Mouse (Mus musculus): Measurements from ENCODE around the gene Cd200r4. TPM values are rescaled to one million over a fixed set of nuclear protein-coding genes. Genes with fewer than 3 reads are reported as not detected.

Cd200r4 gene
- total and polyA plus RNA-seq, 2 experiments from 2014 or later, result not detected

GRCm38 (mm10) chr16:44876625-44877024 is 65.1 kb downstream of the Cd200r4 start:
- Histone ChIP-seq H3K9me3 (replicated peaks; ENCODE audit: control insufficient read depth, low read length) (no peaks in the 10 kb centered on the region), H3K4me3 (ENCODE audit: low read depth, low read length) (no peak overlapping the region), H3K4me1 (ENCODE audit: control insufficient read depth, insufficient read depth) (no peaks in the 10 kb centered on the region), H3K9ac (replicated peaks; ENCODE audit: low read depth, low read length) (no peak overlapping the region), H3K36me3 (replicated peaks; ENCODE audit: control insufficient read depth, insufficient read depth, low read length) (no peaks in the 10 kb centered on the region), H3K27ac (ENCODE audit: low read depth) (no peak overlapping the region), H3K27me3 (ENCODE audit: control insufficient read depth, insufficient read depth, low read length) (no peaks in the 10 kb centered on the region), H3K4me2 (ENCODE audit: low read depth, low read length) (no peak overlapping the region)
- 70% methylated on average over 5 of the region's 5 CpGs for WGBS
- DNase-seq (ENCODE audit: low spot score), result no peak
- ATAC-seq (ENCODE audit: insufficient read depth, low read depth), result no peak
- TF ChIP-seq CTCF (IDR thresholded peaks at IDR 0.05; ENCODE audit: low read depth) (no peak), EP300 (IDR thresholded peaks at IDR 0.05; ENCODE audit: low read depth) (no peak)

GRCm38 (mm10) chr16:44877595-44877994 is 66.1 kb downstream of the Cd200r4 start:
- Histone ChIP-seq H3K4me1 (ENCODE audit: control insufficient read depth, insufficient read depth) (no peaks in the 10 kb centered on the region), H3K9ac (replicated peaks; ENCODE audit: low read depth, low read length) (no peak overlapping the region), H3K9me3 (replicated peaks; ENCODE audit: control insufficient read depth, low read length) (no peaks in the 10 kb centered on the region), H3K4me3 (ENCODE audit: low read depth, low read length) (no peak overlapping the region), H3K27ac (ENCODE audit: low read depth) (no peak overlapping the region), H3K4me2 (ENCODE audit: low read depth, low read length) (no peak overlapping the region), H3K27me3 (ENCODE audit: control insufficient read depth, insufficient read depth, low read length) (no peaks in the 10 kb centered on the region), H3K36me3 (replicated peaks; ENCODE audit: control insufficient read depth, insufficient read depth, low read length) (no peaks in the 10 kb centered on the region)
- DNase-seq (ENCODE audit: low spot score) (no peak), ATAC-seq (ENCODE audit: insufficient read depth, low read depth) (no peak)
- 68% methylated on average over 6 of the region's 6 CpGs for WGBS
- TF ChIP-seq EP300 (IDR thresholded peaks at IDR 0.05; ENCODE audit: low read depth) (no peak), CTCF (IDR thresholded peaks at IDR 0.05; ENCODE audit: low read depth) (no peak)

Other genes with a start within 250 kb of the Cd200r4 start
- gene Nepro, start 87.4 kb upstream of the Cd200r4 start, total RNA-seq (2014; rRNA removed; ENCODE audit: low replicate concordance), result 3.1 and 11.6 TPM in 2 replicates
- gene Nepro, start 87.4 kb upstream of the Cd200r4 start, polyA plus RNA-seq (2015; fragmentation: Nextera tagmentation; extraction: Ambion mirVana), result 2.0 and 2.3 TPM in 2 replicates
- 9.0 and 17.1 TPM in 2 replicates for gene Gtpbp8, start 65.4 kb upstream of the Cd200r4 start, total RNA-seq (2014; rRNA removed; ENCODE audit: low replicate concordance)
- 21.9 and 24.6 TPM in 2 replicates for gene Gtpbp8, start 65.4 kb upstream of the Cd200r4 start, polyA plus RNA-seq (2015; fragmentation: Nextera tagmentation; extraction: Ambion mirVana)
- 1.6 and 3.9 TPM in 2 replicates for gene Cd200r1, start 46.0 kb upstream of the Cd200r4 start, total RNA-seq (2014; rRNA removed; ENCODE audit: low replicate concordance)
- 0.98 and 1.1 TPM in 2 replicates for gene Cd200r1, start 46.0 kb upstream of the Cd200r4 start, polyA plus RNA-seq (2015; fragmentation: Nextera tagmentation; extraction: Ambion mirVana)
- not detected in 2 replicates for gene Cd200r2, start 55.4 kb downstream of the Cd200r4 start, total RNA-seq (2014; rRNA removed; ENCODE audit: low replicate concordance)
- gene Cd200r2, start 55.4 kb downstream of the Cd200r4 start, polyA plus RNA-seq (2015; fragmentation: Nextera tagmentation; extraction: Ambion mirVana), result 0.07 TPM in 1 of 2 replicates, not detected in the other
- gene Cd200r3, start 131.9 kb downstream of the Cd200r4 start, total RNA-seq (2014; rRNA removed; ENCODE audit: low replicate concordance), result 0.99 TPM in 1 of 2 replicates, not detected in the other
- 0.51 and 0.54 TPM in 2 replicates for gene Cd200r3, start 131.9 kb downstream of the Cd200r4 start, polyA plus RNA-seq (2015; fragmentation: Nextera tagmentation; extraction: Ambion mirVana)

Measured in heart, postnatal 0 days (tissue).